Mouse (Mus musculus) CH12.LX (cell line): ENCODE measurements at regions not wholly inside any gene's neighbourhood (a gene's known extent, or its start where the extent isn't known, plus 50 kb on each side); places are given as distances from the start of the nearest gene placed in this dataset.

Experiments
- DNase-seq: peaks from one replicate; pipeline ENCODE4 v3.0.0-alpha.2; 2013; ENCODE audit errors: extremely low read depth
- H3K27ac ChIP-seq: 2 replicates; pipeline ENCODE4 v1.5.1; 2012; ENCODE audit warnings: low read depth, mild to moderate bottlenecking, control low read depth, moderate library complexity; ENCODE audit not compliant: insufficient read depth
- H3K27me3 ChIP-seq: replicated peaks from 2 replicates; pipeline ENCODE3; 2012; ENCODE audit warnings: inconsistent platforms
- H3K36me3 ChIP-seq, 2 experiments: replicated peaks in 1 of 2; 2 replicates each; pipeline versions ENCODE3 to v1.6.1; 2012; ENCODE audit warnings: inconsistent platforms in 1 of 2, low read length in 1 of 2, mild to moderate bottlenecking in 1 of 2, mixed read lengths in 1 of 2, moderate library complexity in 1 of 2; ENCODE audit not compliant: control insufficient read depth in 1 of 2, insufficient read depth in 1 of 2
- H3K4me1 ChIP-seq, 2 experiments: 2 replicates each; pipeline ENCODE4 v1.6.1; 2012; ENCODE audit warnings: inconsistent platforms in 1 of 2, moderate library complexity in 1 of 2; ENCODE audit not compliant: insufficient read depth in 2 of 2, control insufficient read depth in 1 of 2
- H3K4me2 ChIP-seq: 2 replicates; pipeline ENCODE4 v1.6.1; 2012; ENCODE audit warnings: low read depth, mild to moderate bottlenecking, control low read depth; ENCODE audit not compliant: poor library complexity, insufficient read depth, severe bottlenecking
- H3K4me3 ChIP-seq, 3 experiments: fragments of 150-350 bp in 1 of 3; sonication (generic) in 1 of 3; replicated peaks in 1 of 3; 2 replicates each; pipeline versions ENCODE3 to v1.5.1; 2011 to 2012; ENCODE audit warnings: low read depth in 2 of 3, low read length in 2 of 3, mild to moderate bottlenecking in 2 of 3, moderate library complexity in 2 of 3, control low read depth in 1 of 3, improper control_type of control experiment in 1 of 3, inconsistent platforms in 1 of 3, mixed read lengths in 1 of 3; ENCODE audit not compliant: poor library complexity in 1 of 3
- H3K79me2 ChIP-seq: replicated peaks from 2 replicates; pipeline ENCODE4 v1.6.1; 2012; ENCODE audit warnings: mild to moderate bottlenecking, moderate library complexity; ENCODE audit not compliant: control insufficient read depth, poor library complexity, insufficient read depth, severe bottlenecking; ENCODE audit errors: extremely low read depth
- H3K9ac ChIP-seq: 2 replicates; pipeline ENCODE4 v1.6.1; 2012; ENCODE audit warnings: low read depth, mild to moderate bottlenecking, control low read depth, moderate library complexity; ENCODE audit not compliant: insufficient read depth
- H3K9me3 ChIP-seq: replicated peaks from 2 replicates; pipeline ENCODE3; 2012; ENCODE audit warnings: low read length, inconsistent platforms, mixed read lengths
- CTCF ChIP-seq, 2 experiments: IDR thresholded peaks in 1 of 2; conservative IDR thresholded peaks in 1 of 2; 2 replicates each; pipeline ENCODE4 v1.5.1; 2011 to 2012; ENCODE audit warnings: low read depth in 2 of 2, low read length in 2 of 2, improper control_type of control experiment in 1 of 2, inconsistent platforms in 1 of 2, mild to moderate bottlenecking in 1 of 2, moderate library complexity in 1 of 2
- ELF1 ChIP-seq: IDR thresholded peaks from 2 replicates; pipeline ENCODE4 v1.6.1; 2014; ENCODE audit warnings: low read depth, mild to moderate bottlenecking, inconsistent platforms, low read length, improper control_type of control experiment
- ETS1 ChIP-seq: conservative IDR thresholded peaks from 2 replicates; pipeline ENCODE4 v1.6.1; 2012; ENCODE audit warnings: low read depth, mild to moderate bottlenecking, inconsistent platforms, low read length, improper control_type of control experiment, moderate library complexity
- GABPA ChIP-seq: IDR thresholded peaks from 2 replicates; pipeline ENCODE4 v1.6.1; 2012; ENCODE audit warnings: low read depth, low read length, improper control_type of control experiment, inconsistent platforms; ENCODE audit not compliant: insufficient replicate concordance
- HCFC1 ChIP-seq: IDR thresholded peaks from 2 replicates; pipeline ENCODE4 v1.6.1; 2012; ENCODE audit warnings: low read depth, mild to moderate bottlenecking, inconsistent platforms, low read length, improper control_type of control experiment
- JUN ChIP-seq: IDR thresholded peaks from 2 replicates; pipeline ENCODE4 v1.6.1; 2011; ENCODE audit warnings: low read depth, mild to moderate bottlenecking, low read length, improper control_type of control experiment, moderate library complexity; ENCODE audit not compliant: insufficient read depth
- MAFK ChIP-seq: IDR thresholded peaks from 2 replicates; pipeline ENCODE4 v1.6.1; 2011; ENCODE audit warnings: low read length, improper control_type of control experiment; ENCODE audit not compliant: insufficient replicate concordance
- MAX ChIP-seq: IDR thresholded peaks from 2 replicates; pipeline ENCODE4 v1.6.1; 2011; ENCODE audit warnings: low read length, improper control_type of control experiment
- MAZ ChIP-seq: IDR thresholded peaks from 2 replicates; pipeline ENCODE4 v1.6.1; 2012; ENCODE audit warnings: low read depth, mild to moderate bottlenecking, inconsistent platforms, low read length, improper control_type of control experiment, moderate library complexity
- MEF2A ChIP-seq: IDR thresholded peaks from 2 replicates; pipeline ENCODE4 v1.6.1; 2014; ENCODE audit warnings: low read depth, mild to moderate bottlenecking, inconsistent platforms, low read length, improper control_type of control experiment, borderline replicate concordance
- MXI1 ChIP-seq: IDR thresholded peaks from 2 replicates; pipeline ENCODE4 v1.6.1; 2011; ENCODE audit warnings: mild to moderate bottlenecking, low read depth, low read length, improper control_type of control experiment
- NRF1 ChIP-seq: IDR thresholded peaks from 2 replicates; pipeline ENCODE4 v1.6.1; 2014; ENCODE audit warnings: low read depth, mild to moderate bottlenecking, inconsistent platforms, low read length, improper control_type of control experiment, moderate library complexity
- POLR2AphosphoS2 ChIP-seq: IDR thresholded peaks from 2 replicates; pipeline ENCODE4 v1.6.1; 2011; ENCODE audit warnings: low read depth, low read length, improper control_type of control experiment
- RCOR1 ChIP-seq: conservative IDR thresholded peaks from 2 replicates; pipeline ENCODE4 v1.6.1; 2012; ENCODE audit warnings: low read depth, mild to moderate bottlenecking, inconsistent platforms, low read length, improper control_type of control experiment
- TBP ChIP-seq: conservative IDR thresholded peaks from 2 replicates; pipeline ENCODE4 v1.6.1; 2011; ENCODE audit warnings: low read depth, low read length, improper control_type of control experiment
- UBTF ChIP-seq: IDR thresholded peaks from 2 replicates; pipeline ENCODE4 v1.6.1; 2012; ENCODE audit warnings: low read depth, mild to moderate bottlenecking, inconsistent platforms, low read length, improper control_type of control experiment, moderate library complexity
- USF1 ChIP-seq: IDR thresholded peaks from 2 replicates; pipeline ENCODE4 v1.6.1; 2014; ENCODE audit warnings: low read depth, mild to moderate bottlenecking, inconsistent platforms, low read length, improper control_type of control experiment
- ZC3H11A ChIP-seq: IDR thresholded peaks from 2 replicates; pipeline ENCODE4 v1.6.1; 2012; ENCODE audit warnings: low read depth, mild to moderate bottlenecking, inconsistent platforms, low read length, improper control_type of control experiment
- ZKSCAN1 ChIP-seq: IDR thresholded peaks from 2 replicates; pipeline ENCODE4 v1.6.1; 2012; ENCODE audit warnings: low read depth, inconsistent platforms, low read length, improper control_type of control experiment, borderline replicate concordance
- ZMIZ1 ChIP-seq: IDR thresholded peaks from 2 replicates; pipeline ENCODE4 v1.6.1; 2012; ENCODE audit warnings: low read depth, mild to moderate bottlenecking, inconsistent platforms, low read length, improper control_type of control experiment
- ZNF384 ChIP-seq: IDR thresholded peaks from 2 replicates; pipeline ENCODE4 v1.6.1; 2012; ENCODE audit warnings: low read depth, low read length, improper control_type of control experiment, inconsistent platforms
- dilution Hi-C: fragments of 300-500 bp; cut with MboI; formaldehyde crosslinking; loops from 2 replicates; pipeline ENCODE4 v1.14.3; 2020; ENCODE audit warnings: low sequenced_read_pairs; ENCODE audit not compliant: extremely low pct_unique_long_range_greater_than_20kb, extremely low pct_ligation_motif_present
- in situ Hi-C: fragments of 300-500 bp; cut with MboI; formaldehyde crosslinking; loops from 3 replicates; pipeline ENCODE4 v1.14.3; 2019; ENCODE audit warnings: low sequenced_read_pairs, low pct_ligation_motif_present, low pct_unique_long_range_greater_than_20kb, mixed read lengths

- dilution Hi-C loops: no loop called here
- TF ChIP-seq ZNF384 (no peak), GABPA (no peak), TBP (no peak), RCOR1 (no peak), MXI1 (no peak), ZMIZ1 (no peak), HCFC1 (no peak), POLR2AphosphoS2 (no peak)
- no peak for DNase-seq
- Histone ChIP-seq H3K79me2 (no peaks in the 10 kb centered on the region), H3K9ac (no peak overlapping the region), H3K27ac (no peak overlapping the region), H3K4me3 (no peak overlapping the region), H3K9me3 (peaks cover 68% of the 10 kb centered on the region), H3K36me3 (no peaks in the 10 kb centered on the region), H3K4me2 (no peak overlapping the region), H3K4me1 (no peaks in the 10 kb centered on the region), H3K27me3 (no peaks in the 10 kb centered on the region)
- in situ Hi-C loops: no loop called here
These were observed 219.0 kb upstream of the Dpp6 start for GRCm38 (mm10) chr5:26597991-26598390.

- dilution Hi-C loops: no loop called here
- Histone ChIP-seq H3K79me2 (no peaks in the 10 kb centered on the region), H3K27me3 (no peaks in the 10 kb centered on the region), H3K9ac (no peak overlapping the region), H3K27ac (no peak overlapping the region), H3K4me3 (no peak overlapping the region), H3K4me2 (no peak overlapping the region), H3K9me3 (peaks cover 45% of the 10 kb centered on the region), H3K4me1 (no peaks in the 10 kb centered on the region), H3K36me3 (no peaks in the 10 kb centered on the region)
- TF ChIP-seq MAZ (no peak), GABPA (no peak), CTCF (conservative IDR thresholded peaks at IDR 0.05 in 1 of 2, IDR thresholded peaks at IDR 0.05 in 1 of 2; ENCODE audit: low read depth in 2 of 2, low read length in 2 of 2) (no peak), ELF1 (no peak), ZC3H11A (no peak), UBTF (no peak), USF1 (no peak), NRF1 (no peak), MAX (no peak), JUN (no peak), MEF2A (no peak), ZKSCAN1 (no peak), MAFK (no peak), ETS1 (no peak), HCFC1 (no peak)
- in situ Hi-C loops: no loop called here
- DNase-seq: no peak
These were observed 197.7 kb upstream of the Dpp6 start for GRCm38 (mm10) chr5:26619272-26619671.
